Mouse (Mus musculus) hindbrain, embryonic 13.5 days (tissue): ENCODE data around the gene Syn3. TPM values are rescaled to one million over a fixed set of nuclear protein-coding genes. Genes with fewer than 3 reads are reported as not detected.

Source experiments
- ATAC-seq: fragments of 200-750 bp; cut with Nextera tagmentation; 2 replicates; pipeline ENCODE4 v1.8.0; 2017; ENCODE audit warnings: moderate TSS enrichment; ENCODE audit not compliant: low FRiP score
- H3K27ac ChIP-seq: fragments of 300-500 bp; sonication (generic); 2 replicates; pipeline ENCODE4 v1.5.1; 2015; ENCODE audit warnings: inconsistent platforms, mild to moderate bottlenecking, moderate library complexity
- H3K27me3 ChIP-seq: fragments of 300-500 bp; sonication (generic); 2 replicates; pipeline ENCODE4 v1.6.1; 2015; ENCODE audit warnings: mild to moderate bottlenecking, inconsistent platforms
- H3K36me3 ChIP-seq: fragments of 300-500 bp; sonication (generic); 2 replicates; pipeline ENCODE4 v1.6.1; 2015; ENCODE audit warnings: mild to moderate bottlenecking, inconsistent platforms
- H3K4me1 ChIP-seq: fragments of 300-500 bp; sonication (generic); replicated peaks from 2 replicates; pipeline ENCODE4 v1.6.1; 2015; ENCODE audit warnings: inconsistent platforms
- H3K4me2 ChIP-seq: fragments of 300-500 bp; sonication (generic); 2 replicates; pipeline ENCODE4 v1.6.1; 2015; ENCODE audit warnings: inconsistent platforms, mild to moderate bottlenecking, moderate library complexity
- H3K4me3 ChIP-seq: fragments of 300-500 bp; sonication (generic); 2 replicates; pipeline ENCODE4 v1.5.1; 2015; ENCODE audit warnings: mild to moderate bottlenecking, inconsistent platforms
- H3K9ac ChIP-seq: fragments of 300-500 bp; sonication (generic); 2 replicates; pipeline ENCODE4 v1.6.1; 2015; ENCODE audit warnings: mild to moderate bottlenecking, inconsistent platforms
- H3K9me3 ChIP-seq: fragments of 300-500 bp; sonication (generic); 2 replicates; pipeline ENCODE4 v1.6.1; 2016; ENCODE audit warnings: inconsistent platforms
- WGBS: fragments of 180-500 bp; shearing (Covaris S2); methylation state at CpG from one replicate; pipeline ENCODE4 v1.1.7; 2015; 5-methylcytosine and 5-hydroxymethylcytosine counted together
- polyA plus RNA-seq: library from polyadenylated mRNA; unstranded; fragments of >200 nt; fragmentation: Nextera tagmentation; extraction: Ambion mirVana; gene quantifications from 2 replicates; pipeline ENCODE4 v1.2.1, GENCODE M21; 2015

Gene Syn3
- polyA plus RNA-seq, 1 experiment from 2014 or later, result 16.7 TPM

GRCm38 (mm10) chr10:86065661-86066060 is 433.0 kb downstream of the Syn3 start:
- Histone ChIP-seq H3K4me3 (no peak overlapping the region), H3K4me2 (no peak overlapping the region), H3K36me3 (peaks cover 12% of the 10 kb centered on the region; the same call in 1 of the 2 replicates), H3K4me1 (peaks cover 7% of the 10 kb centered on the region; the same call in 1 of the 2 replicates), H3K27ac (no peak overlapping the region), H3K27me3 (no peaks in the 10 kb centered on the region), H3K9ac (no peak overlapping the region), H3K9me3 (0 out of 2 replicates have a peak, but pooled peaks cover 6% of the 10 kb centered on the region)
- peak; percentile 33; the same call in 1 of the 2 replicates for ATAC-seq
- WGBS, result 83% methylated on average over 1 of the region's 1 CpGs

DNA sequence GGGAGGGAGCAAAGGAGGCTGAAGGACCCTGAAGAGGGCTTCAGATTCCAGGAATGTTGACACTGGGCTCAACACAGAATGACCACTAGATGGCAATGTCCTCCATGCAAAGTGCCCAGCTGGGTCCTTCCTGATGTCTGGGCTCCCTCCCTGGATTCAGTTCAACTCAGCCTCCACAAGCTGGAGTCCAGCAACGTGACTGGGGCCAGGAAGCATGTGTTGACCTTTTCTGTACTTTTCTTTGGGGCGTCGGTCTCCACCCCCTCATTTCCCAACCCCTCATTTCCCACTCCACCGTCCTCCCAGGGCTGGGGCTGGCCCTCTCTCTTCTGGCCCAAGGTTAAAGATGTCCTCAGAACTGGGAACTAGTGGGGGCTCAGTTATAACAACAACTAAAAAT is 433.8 kb downstream of the Syn3 start:
- Histone ChIP-seq H3K4me1 (peaks cover 7% of the 10 kb centered on the region; the same call in 1 of the 2 replicates), H3K9me3 (0 out of 2 replicates have a peak, but pooled peaks cover 6% of the 10 kb centered on the region), H3K9ac (no peak overlapping the region), H3K36me3 (peaks cover 12% of the 10 kb centered on the region; the same call in 1 of the 2 replicates), H3K27ac (no peak overlapping the region), H3K4me2 (no peak overlapping the region), H3K4me3 (no peak overlapping the region), H3K27me3 (no peaks in the 10 kb centered on the region)
- 7% methylated on average over 4 of the region's 4 CpGs for WGBS
- ATAC-seq, result peak; percentile 85

DNA sequence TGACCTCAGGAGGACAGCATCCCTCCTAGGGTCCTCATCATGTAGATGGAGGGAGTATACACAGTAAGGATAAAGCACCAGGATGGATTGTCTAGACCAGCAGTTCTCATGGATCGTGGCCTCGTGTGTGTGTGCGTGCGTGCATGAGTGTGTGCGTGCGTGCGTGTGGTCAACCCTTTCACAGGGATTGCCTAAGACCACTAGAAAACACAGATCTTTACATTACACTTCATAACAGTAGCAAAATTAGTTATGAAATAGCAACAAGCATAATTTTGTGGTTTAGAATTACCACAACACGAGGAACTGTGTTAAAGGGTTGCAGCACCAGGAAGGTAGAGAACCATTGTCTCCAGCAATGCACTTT is 435.7 kb downstream of the Syn3 start:
- no peak overlapping the region for H3K27ac ChIP-seq
- H3K4me3 ChIP-seq, result no peak overlapping the region
- ATAC-seq, result no peak
- H3K9ac ChIP-seq, result no peak overlapping the region
- peaks cover 12% of the 10 kb centered on the region; the same call in 1 of the 2 replicates for H3K36me3 ChIP-seq
- H3K4me2 ChIP-seq, result no peak overlapping the region
- H3K9me3 ChIP-seq, result 0 out of 2 replicates have a peak, but pooled peaks cover 6% of the 10 kb centered on the region
- no peaks in the 10 kb centered on the region for H3K4me1 ChIP-seq
- 95% methylated on average over 8 of the region's 8 CpGs for WGBS
- H3K27me3 ChIP-seq, result no peaks in the 10 kb centered on the region

GRCm38 (mm10) chr10:86062261-86063017 is 436.3 kb downstream of the Syn3 start:
- WGBS, result 75% methylated on average over 5 of the region's 5 CpGs
- peaks cover 12% of the 10 kb centered on the region for H3K36me3 ChIP-seq
- ATAC-seq, result no peak
- H3K4me1 ChIP-seq, result no peaks in the 10 kb centered on the region
- H3K27ac ChIP-seq, result no peak overlapping the region
- H3K27me3 ChIP-seq, result no peaks in the 10 kb centered on the region
- no peak overlapping the region for H3K9ac ChIP-seq
- no peak overlapping the region for H3K4me3 ChIP-seq
- H3K9me3 ChIP-seq, result 0 out of 2 replicates have a peak, but pooled peaks cover 6% of the 10 kb centered on the region
- H3K4me2 ChIP-seq, result no peak overlapping the region

DNA sequence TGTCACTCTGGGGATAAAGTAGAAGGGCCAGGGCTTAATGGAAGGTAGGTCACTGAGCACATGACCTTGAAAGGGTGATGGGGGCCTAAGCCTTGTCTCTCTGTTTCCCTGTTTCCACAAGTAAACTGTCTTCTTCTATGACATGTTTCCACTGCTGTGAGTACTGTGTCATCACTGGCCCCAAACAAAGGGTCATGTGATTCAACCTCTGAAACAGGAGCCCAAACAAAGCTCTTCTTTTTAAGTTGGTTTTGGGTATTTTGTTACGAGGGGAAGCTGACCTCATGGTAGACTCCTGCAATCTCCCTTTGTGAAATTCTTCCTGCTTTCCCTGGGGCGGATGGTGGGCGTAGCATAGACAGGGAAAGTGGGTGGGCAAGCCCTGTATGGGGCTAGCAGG is 438.4 kb downstream of the Syn3 start:
- no peak overlapping the region for H3K4me2 ChIP-seq
- no peak overlapping the region for H3K4me3 ChIP-seq
- H3K4me1 ChIP-seq, result no peaks in the 10 kb centered on the region
- 51% methylated on average over 3 of the region's 3 CpGs for WGBS
- no peaks in the 10 kb centered on the region for H3K27me3 ChIP-seq
- ATAC-seq, result no peak
- H3K36me3 ChIP-seq, result peaks cover 34% of the 10 kb centered on the region
- no peak overlapping the region for H3K9ac ChIP-seq
- no peak overlapping the region for H3K27ac ChIP-seq
- 0 out of 2 replicates have a peak, but pooled peaks cover 6% of the 10 kb centered on the region for H3K9me3 ChIP-seq

- H3K27me3 ChIP-seq, result no peaks in the 10 kb centered on the region
- no peak overlapping the region for H3K4me3 ChIP-seq
- 0 out of 2 replicates have a peak, but pooled peaks cover 6% of the 10 kb centered on the region for H3K9me3 ChIP-seq
- no peak for ATAC-seq
- H3K4me1 ChIP-seq, result no peaks in the 10 kb centered on the region
- no peak overlapping the region for H3K9ac ChIP-seq
- H3K4me2 ChIP-seq, result no peak overlapping the region
- WGBS, result 69% methylated on average over 2 of the region's 2 CpGs
- H3K36me3 ChIP-seq, result peaks cover 46% of the 10 kb centered on the region
- no peak overlapping the region for H3K27ac ChIP-seq
Observed at GRCm38 (mm10) chr10:86057712-86058111, 441.0 kb downstream of the Syn3 start.

DNA sequence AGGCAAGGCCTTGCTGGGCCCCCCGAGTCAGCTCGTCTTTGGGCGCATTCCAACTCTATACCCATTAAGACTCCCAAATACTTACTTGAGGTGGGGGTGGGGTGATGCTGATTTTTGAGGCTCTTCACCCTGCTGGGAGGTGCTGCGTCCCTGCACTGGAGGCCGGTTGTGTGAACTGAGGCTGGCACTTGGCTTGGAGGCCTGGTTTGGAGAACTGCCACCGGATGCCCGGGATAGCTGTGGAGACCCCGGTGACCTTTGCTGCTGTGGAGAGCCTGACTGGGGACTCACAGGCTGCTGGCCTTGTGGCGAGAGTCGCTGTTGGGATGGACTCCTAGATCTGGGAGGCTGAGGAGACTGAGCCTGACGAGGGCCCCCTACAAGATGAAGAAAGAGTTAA is 441.4 kb downstream of the Syn3 start:
- Histone ChIP-seq H3K27me3 (no peaks in the 10 kb centered on the region), H3K4me3 (no peak overlapping the region), H3K9ac (no peak overlapping the region), H3K36me3 (peaks cover 44% of the 10 kb centered on the region), H3K9me3 (0 out of 2 replicates have a peak, but pooled peaks cover 6% of the 10 kb centered on the region), H3K4me1 (no peaks in the 10 kb centered on the region), H3K27ac (no peak overlapping the region), H3K4me2 (no peak overlapping the region)
- ATAC-seq, result no peak
- WGBS, result 79% methylated on average over 11 of the region's 11 CpGs

GRCm38 (mm10) chr10:86056297-86056903 is 442.3 kb downstream of the Syn3 start:
- Histone ChIP-seq H3K4me3 (no peak overlapping the region), H3K4me2 (no peak overlapping the region), H3K27me3 (no peaks in the 10 kb centered on the region), H3K9me3 (no peaks in the 10 kb centered on the region), H3K27ac (no peak overlapping the region), H3K4me1 (no peaks in the 10 kb centered on the region), H3K36me3 (peaks cover 37% of the 10 kb centered on the region), H3K9ac (no peak overlapping the region)
- 88% methylated on average over 8 of the region's 8 CpGs for WGBS
- no peak for ATAC-seq

- Histone ChIP-seq H3K27ac (no peak overlapping the region), H3K4me2 (no peak overlapping the region), H3K27me3 (no peaks in the 10 kb centered on the region), H3K9ac (no peak overlapping the region), H3K4me1 (0 out of 2 replicates have a peak, but pooled peaks cover 3% of the 10 kb centered on the region), H3K4me3 (no peak overlapping the region), H3K9me3 (no peaks in the 10 kb centered on the region), H3K36me3 (peaks cover 44% of the 10 kb centered on the region)
- 88% methylated on average over 10 of the region's 10 CpGs for whole genome bisulfite sequencing
- ATAC-seq, result no peak
Observed at GRCm38 (mm10) chr10:86052818-86053522, 445.7 kb downstream of the Syn3 start.

- Histone ChIP-seq H3K9me3 (no peaks in the 10 kb centered on the region), H3K27ac (no peak overlapping the region), H3K9ac (no peak overlapping the region), H3K4me3 (no peak overlapping the region), H3K36me3 (peaks cover 33% of the 10 kb centered on the region), H3K4me1 (0 out of 2 replicates have a peak, but pooled peaks cover 3% of the 10 kb centered on the region), H3K27me3 (no peaks in the 10 kb centered on the region), H3K4me2 (no peak overlapping the region)
- no peak for ATAC-seq
- 85% methylated on average over 2 of the region's 2 CpGs for WGBS
Observed at GRCm38 (mm10) chr10:86050522-86050921, 448.2 kb downstream of the Syn3 start.

- H3K27ac ChIP-seq, result no peak overlapping the region
- H3K4me2 ChIP-seq, result no peak overlapping the region
- peaks cover 17% of the 10 kb centered on the region for H3K36me3 ChIP-seq
- 0 out of 2 replicates have a peak, but pooled peaks cover 3% of the 10 kb centered on the region for H3K4me1 ChIP-seq
- H3K27me3 ChIP-seq, result no peaks in the 10 kb centered on the region
- H3K9me3 ChIP-seq, result no peaks in the 10 kb centered on the region
- no peak for ATAC-seq
- H3K4me3 ChIP-seq, result no peak overlapping the region
- no peak overlapping the region for H3K9ac ChIP-seq
- WGBS, result 92% methylated on average over 9 of the region's 9 CpGs
Observed at GRCm38 (mm10) chr10:86047786-86048185, 450.9 kb downstream of the Syn3 start.

DNA sequence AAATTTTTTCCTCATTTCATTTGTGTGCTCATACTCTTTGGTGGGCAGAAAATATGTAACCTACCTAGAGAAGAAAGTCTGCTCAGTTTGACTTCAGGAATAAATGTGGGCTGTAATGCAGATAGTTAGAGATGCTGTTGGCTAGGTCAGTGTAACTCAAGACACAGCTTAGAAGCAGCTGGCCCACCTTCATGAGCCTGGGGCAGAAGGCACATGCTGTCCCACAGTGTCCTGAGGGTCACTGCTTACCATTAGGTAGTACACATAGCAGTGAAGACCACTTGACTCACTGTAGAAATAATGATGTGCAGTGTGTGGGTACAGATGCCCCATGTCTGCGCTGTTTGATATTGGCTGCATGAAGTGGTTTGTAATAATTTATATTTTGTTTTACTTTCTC is 452.3 kb downstream of the Syn3 start:
- no peaks in the 10 kb centered on the region for H3K27me3 ChIP-seq
- H3K9me3 ChIP-seq, result no peaks in the 10 kb centered on the region
- 0 out of 2 replicates have a peak, but pooled peaks cover 3% of the 10 kb centered on the region for H3K4me1 ChIP-seq
- no peak overlapping the region for H3K4me2 ChIP-seq
- no peak overlapping the region for H3K4me3 ChIP-seq
- whole genome bisulfite sequencing, result 93% methylated on average over 1 of the region's 1 CpGs
- no peak overlapping the region for H3K27ac ChIP-seq
- H3K9ac ChIP-seq, result no peak overlapping the region
- no peak for ATAC-seq
- peaks cover 15% of the 10 kb centered on the region for H3K36me3 ChIP-seq
